Mouse (Mus musculus) neural tube, embryonic 14.5 days (tissue): ENCODE measurements around the gene Depdc5. TPM values are rescaled to one million over a fixed set of nuclear protein-coding genes. Genes with fewer than 3 reads are reported as not detected.

ENCODE experiments used
- ATAC-seq: fragments of 200-750 bp; cut with Nextera tagmentation; 2 replicates; pipeline ENCODE4 v1.8.0; 2017; ENCODE audit warnings: low read depth, mild to moderate bottlenecking, moderate TSS enrichment, moderate library complexity
- H3K27ac ChIP-seq: fragments of 300-500 bp; sonication (generic); 2 replicates; pipeline ENCODE4 v1.5.1; 2014; ENCODE audit warnings: low read depth, mild to moderate bottlenecking, control low read depth, low read length, moderate library complexity, mixed read lengths
- H3K27me3 ChIP-seq: fragments of 300-500 bp; sonication (generic); 2 replicates; pipeline ENCODE4 v1.6.1; 2014; ENCODE audit warnings: low read length; ENCODE audit not compliant: control insufficient read depth, insufficient read depth
- H3K36me3 ChIP-seq: fragments of 300-500 bp; sonication (generic); 2 replicates; pipeline ENCODE4 v1.6.1; 2014; ENCODE audit warnings: low read length, mixed read lengths; ENCODE audit not compliant: control insufficient read depth, insufficient read depth
- H3K4me1 ChIP-seq: fragments of 300-500 bp; sonication (generic); 2 replicates; pipeline ENCODE4 v1.6.1; 2014; ENCODE audit warnings: low read length; ENCODE audit not compliant: control insufficient read depth, insufficient read depth
- H3K4me2 ChIP-seq: fragments of 300-500 bp; sonication (generic); 2 replicates; pipeline ENCODE4 v1.6.1; 2014; ENCODE audit warnings: mild to moderate bottlenecking, low read depth, low read length, control low read depth
- H3K4me3 ChIP-seq: fragments of 300-500 bp; sonication (generic); 2 replicates; pipeline ENCODE4 v1.5.1; 2014; ENCODE audit warnings: low read depth, low read length, control low read depth, mixed read lengths
- H3K9ac ChIP-seq: fragments of 300-500 bp; sonication (generic); replicated peaks from 2 replicates; pipeline ENCODE4 v1.6.1; 2014; ENCODE audit warnings: low read depth, mild to moderate bottlenecking, control low read depth, low read length, mixed read lengths
- H3K9me3 ChIP-seq: fragments of 300-500 bp; sonication (generic); 2 replicates; pipeline ENCODE4 v1.6.1; 2016; ENCODE audit warnings: low read length; ENCODE audit not compliant: control insufficient read depth
- WGBS: fragments of 180-500 bp; shearing (Covaris S2); extraction: QIAGEN DNeasy Blood & Tissue Kit; methylation state at CpG from one replicate; pipeline ENCODE4 v1.1.7; 2014; 5-methylcytosine and 5-hydroxymethylcytosine counted together
- polyA plus RNA-seq: library from polyadenylated mRNA; unstranded; fragments of >200 nt; fragmentation: Nextera tagmentation; extraction: Ambion mirVana; gene quantifications from 2 replicates; pipeline ENCODE4 v1.2.1, GENCODE M21; 2014

Depdc5 gene
- polyA plus RNA-seq, 1 experiment from 2014 or later = 25.9 TPM

- Histone ChIP-seq H3K9me3 (no peaks in the 10 kb centered on the region), H3K4me3 (no peak overlapping the region), H3K27ac (no peak overlapping the region), H3K36me3 (no peaks in the 10 kb centered on the region), H3K27me3 (no peaks in the 10 kb centered on the region), H3K4me2 (no peak overlapping the region), H3K4me1 (peaks cover 9% of the 10 kb centered on the region; the same call in 1 of the 2 replicates), H3K9ac (no peak overlapping the region)
- no peak for ATAC-seq
- WGBS = 85% methylated on average over 5 of the region's 5 CpGs
Observed at GRCm38 (mm10) chr5:33001111-33001510, 137.6 kb downstream of the Depdc5 start.

GRCm38 (mm10) chr5:33002781-33003180, 139.3 kb downstream of the Depdc5 start:
- no peak overlapping the region for H3K4me2 ChIP-seq
- H3K27ac ChIP-seq = no peak overlapping the region
- no peaks in the 10 kb centered on the region for H3K27me3 ChIP-seq
- H3K4me1 ChIP-seq = peaks cover 11% of the 10 kb centered on the region; the same call in 1 of the 2 replicates
- H3K4me3 ChIP-seq = no peak overlapping the region
- ATAC-seq = no peak
- 86% methylated on average over 5 of the region's 5 CpGs for WGBS
- no peaks in the 10 kb centered on the region for H3K36me3 ChIP-seq
- no peaks in the 10 kb centered on the region for H3K9me3 ChIP-seq
- H3K9ac ChIP-seq = no peak overlapping the region

GRCm38 (mm10) chr5:33003500-33003899, 140.0 kb downstream of the Depdc5 start:
- 76% methylated on average over 6 of the region's 6 CpGs for WGBS
- Histone ChIP-seq H3K4me2 (no peak overlapping the region), H3K27me3 (no peaks in the 10 kb centered on the region), H3K4me3 (no peak overlapping the region), H3K36me3 (no peaks in the 10 kb centered on the region), H3K4me1 (peaks cover 11% of the 10 kb centered on the region; the same call in 1 of the 2 replicates), H3K9ac (no peak overlapping the region), H3K9me3 (no peaks in the 10 kb centered on the region), H3K27ac (no peak overlapping the region)
- ATAC-seq = no peak

- Histone ChIP-seq H3K4me1 (peaks cover 11% of the 10 kb centered on the region; the same call in 1 of the 2 replicates), H3K27me3 (no peaks in the 10 kb centered on the region), H3K36me3 (no peaks in the 10 kb centered on the region), H3K9me3 (no peaks in the 10 kb centered on the region), H3K4me2 (no peak overlapping the region), H3K4me3 (no peak overlapping the region), H3K27ac (no peak overlapping the region), H3K9ac (no peak overlapping the region)
- no peak for ATAC-seq
- 64% methylated on average over 4 of the region's 4 CpGs for WGBS
Observed at GRCm38 (mm10) chr5:33004110-33004509, 140.6 kb downstream of the Depdc5 start.

- peak; percentile 65; the same call in 1 of the 2 replicates for ATAC-seq
- Histone ChIP-seq H3K4me1 (peaks cover 16% of the 10 kb centered on the region), H3K27ac (peak overlapping the region; percentile 1; the same call in 1 of the 2 replicates), H3K9me3 (no peaks in the 10 kb centered on the region), H3K4me3 (no peak overlapping the region), H3K4me2 (no peak overlapping the region), H3K36me3 (no peaks in the 10 kb centered on the region), H3K27me3 (no peaks in the 10 kb centered on the region), H3K9ac (no peak overlapping the region)
- WGBS = 68% methylated on average over 11 of the region's 11 CpGs
Observed at GRCm38 (mm10) chr5:33005442-33006145, 142.1 kb downstream of the Depdc5 start.

- no peaks in the 10 kb centered on the region for H3K27me3 ChIP-seq
- no peaks in the 10 kb centered on the region for H3K9me3 ChIP-seq
- H3K9ac ChIP-seq = no peak overlapping the region
- H3K36me3 ChIP-seq = no peaks in the 10 kb centered on the region
- no peak overlapping the region for H3K4me3 ChIP-seq
- H3K27ac ChIP-seq = 0 out of 2 replicates have a peak overlapping the region, but pooled peaks have one; percentile 4
- H3K4me2 ChIP-seq = no peak overlapping the region
- H3K4me1 ChIP-seq = peaks cover 26% of the 10 kb centered on the region
- peak; percentile 71 for ATAC-seq
- WGBS = 32% methylated on average over 8 of the region's 8 CpGs
Observed at GRCm38 (mm10) chr5:33006670-33007069, 143.2 kb downstream of the Depdc5 start.

GRCm38 (mm10) chr5:33007371-33007770, 143.9 kb downstream of the Depdc5 start:
- no peak for ATAC-seq
- H3K4me1 ChIP-seq = peaks cover 26% of the 10 kb centered on the region
- H3K9ac ChIP-seq = no peak overlapping the region
- no peaks in the 10 kb centered on the region for H3K27me3 ChIP-seq
- H3K36me3 ChIP-seq = no peaks in the 10 kb centered on the region
- no peak overlapping the region for H3K4me3 ChIP-seq
- H3K9me3 ChIP-seq = no peaks in the 10 kb centered on the region
- H3K4me2 ChIP-seq = no peak overlapping the region
- 55% methylated on average over 4 of the region's 4 CpGs for WGBS
- H3K27ac ChIP-seq = no peak overlapping the region

- WGBS = 70% methylated on average over 2 of the region's 2 CpGs
- Histone ChIP-seq H3K4me1 (peaks cover 26% of the 10 kb centered on the region), H3K27ac (no peak overlapping the region), H3K4me3 (no peak overlapping the region), H3K4me2 (no peak overlapping the region), H3K9ac (no peak overlapping the region), H3K36me3 (no peaks in the 10 kb centered on the region), H3K27me3 (no peaks in the 10 kb centered on the region), H3K9me3 (no peaks in the 10 kb centered on the region)
- ATAC-seq = no peak
Observed at GRCm38 (mm10) chr5:33009301-33009700, 145.8 kb downstream of the Depdc5 start.
